Mouse (Mus musculus) embryonic facial prominence, embryonic 13.5 days (tissue): ENCODE results near the gene 1700074P13Rik. TPM values are rescaled to one million over a fixed set of nuclear protein-coding genes. Genes with fewer than 3 reads are reported as not detected.
"Not testable (repeated sequence)": the region's sequence is repeated elsewhere in the genome, so short reads cannot be mapped to it uniquely, and the experiment has no call there.

Experiments used
- ATAC-seq: fragments of 200-750 bp; cut with Nextera tagmentation; 2 replicates; pipeline ENCODE4 v1.8.0; 2017; ENCODE audit warnings: low read depth; ENCODE audit not compliant: insufficient number of reproducible peaks, insufficient read depth, low FRiP score, low TSS enrichment
- H3K27ac ChIP-seq: fragments of 300-500 bp; sonication (generic); 2 replicates; pipeline ENCODE4 v1.5.1; 2015; ENCODE audit warnings: moderate library complexity, mild to moderate bottlenecking, inconsistent platforms
- H3K27me3 ChIP-seq: fragments of 300-500 bp; sonication (generic); 2 replicates; pipeline ENCODE4 v1.6.1; 2015; ENCODE audit warnings: mild to moderate bottlenecking, inconsistent platforms
- H3K36me3 ChIP-seq: fragments of 300-500 bp; sonication (generic); 2 replicates; pipeline ENCODE4 v1.6.1; 2015; ENCODE audit warnings: mild to moderate bottlenecking, inconsistent platforms
- H3K4me1 ChIP-seq: fragments of 300-500 bp; sonication (generic); 2 replicates; pipeline ENCODE4 v1.6.1; 2015; ENCODE audit warnings: inconsistent platforms
- H3K4me2 ChIP-seq: fragments of 300-500 bp; sonication (generic); 2 replicates; pipeline ENCODE4 v1.6.1; 2015; ENCODE audit warnings: moderate library complexity, mild to moderate bottlenecking, inconsistent platforms
- H3K4me3 ChIP-seq: fragments of 300-500 bp; sonication (generic); 2 replicates; pipeline ENCODE4 v1.5.1; 2015; ENCODE audit warnings: mild to moderate bottlenecking, inconsistent platforms
- H3K9ac ChIP-seq: fragments of 300-500 bp; sonication (generic); 2 replicates; pipeline ENCODE4 v1.6.1; 2015; ENCODE audit warnings: mild to moderate bottlenecking, inconsistent platforms
- H3K9me3 ChIP-seq: fragments of 300-500 bp; sonication (generic); 2 replicates; pipeline ENCODE4 v1.6.1; 2016; ENCODE audit warnings: inconsistent platforms
- WGBS: fragments of 180-500 bp; shearing (Covaris S2); methylation state at CpG from one replicate; pipeline ENCODE4 v1.1.7; 2015; ENCODE audit warnings: mixed read lengths; 5-methylcytosine and 5-hydroxymethylcytosine counted together
- polyA plus RNA-seq: library from polyadenylated mRNA; unstranded; fragments of >200 nt; fragmentation: Nextera tagmentation; extraction: Ambion mirVana; gene quantifications from 2 replicates; pipeline ENCODE4 v1.2.1, GENCODE M21; 2015

Gene 1700074P13Rik
- polyA plus RNA-seq = not detected in 2 replicates

DNA sequence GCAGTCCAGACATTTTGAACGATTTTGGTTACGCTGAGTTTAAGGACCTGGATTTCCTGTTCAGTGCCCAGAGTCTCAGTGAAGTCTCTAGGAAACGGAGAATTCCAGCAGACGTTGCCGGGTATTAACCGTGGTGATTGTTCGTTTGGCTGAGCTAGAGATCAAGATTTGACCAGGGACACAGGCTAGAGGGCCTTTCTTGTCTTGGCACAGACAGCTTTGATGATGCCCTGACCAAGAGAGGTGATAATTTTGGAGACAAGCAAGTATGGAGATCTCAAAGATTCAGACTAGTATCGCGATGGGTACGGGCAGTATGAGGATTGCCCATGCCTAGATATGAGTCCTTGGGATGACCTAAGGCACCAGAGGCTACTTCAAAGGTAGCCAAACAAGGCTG is at the start of gene 1700074P13Rik:
Gene 1700074P13Rik, minus strand, starts transcription at position 101 of the 400 bp plus-strand sequence.
- ATAC-seq = no peak
- no peaks in the 10 kb centered on the region for H3K36me3 ChIP-seq
- no peaks in the 10 kb centered on the region for H3K9me3 ChIP-seq
- H3K9ac ChIP-seq = no peak within 1 kb of the TSS
- H3K27me3 ChIP-seq = no peaks in the 10 kb centered on the region
- 90% methylated on average over 10 of the region's 10 CpGs for WGBS
- no peaks in the 10 kb centered on the region for H3K4me1 ChIP-seq
- no peak within 1 kb of the TSS for H3K27ac ChIP-seq
- no peak within 1 kb of the TSS for H3K4me3 ChIP-seq
- no peak within 1 kb of the TSS for H3K4me2 ChIP-seq

DNA sequence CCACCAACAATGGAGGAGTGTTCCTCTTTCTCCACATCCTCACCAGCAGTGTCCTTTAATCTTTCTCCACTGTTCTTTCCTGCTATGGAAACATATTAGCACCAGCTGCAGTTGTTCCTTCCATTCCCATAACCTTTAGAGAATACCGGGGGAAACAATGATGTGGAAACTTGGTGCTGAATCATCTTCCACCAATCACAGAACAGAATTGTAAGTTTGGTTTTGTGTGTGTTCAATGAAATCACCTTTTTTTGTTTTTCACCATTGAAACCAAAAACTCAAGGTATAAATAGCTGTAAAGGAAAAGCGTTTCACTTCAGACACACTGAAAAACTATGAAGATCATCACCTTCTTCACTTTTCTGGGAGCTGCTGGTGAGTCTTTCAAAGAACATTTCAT is 24.1 kb upstream of the 1700074P13Rik start, which contains the start of gene 1810009J06Rik:
Gene 1810009J06Rik, plus strand, starts transcription at position 301 of the 400 bp plus-strand sequence.
- H3K36me3 ChIP-seq, H3K9me3 ChIP-seq, H3K4me3 ChIP-seq, H3K27me3 ChIP-seq, H3K4me1 ChIP-seq, ATAC-seq, H3K4me2 ChIP-seq, H3K9ac ChIP-seq, H3K27ac ChIP-seq: not testable (repeated sequence)
- WGBS = 89% methylated on average over 2 of the region's 2 CpGs

DNA sequence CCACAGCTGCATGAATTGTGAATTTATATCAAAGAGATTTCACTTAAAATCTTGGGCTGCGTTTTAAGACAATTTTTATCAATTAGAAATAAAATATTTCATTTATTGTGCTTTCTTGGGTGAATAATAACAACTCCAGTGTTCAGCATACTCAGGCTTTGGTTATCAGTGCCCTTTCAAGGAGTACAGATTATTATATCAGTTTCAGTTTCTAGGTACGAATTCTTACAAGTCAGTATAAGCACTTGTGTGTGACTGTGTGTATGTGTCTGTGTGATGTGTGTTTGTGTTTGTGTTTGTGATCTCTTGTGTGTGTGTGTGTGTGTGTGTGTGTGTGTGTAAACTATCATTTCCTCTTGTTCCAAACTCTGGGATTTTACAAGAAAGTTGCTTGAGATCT is 13.4 kb upstream of the 1700074P13Rik start:
- Histone ChIP-seq H3K27me3 (no peaks in the 10 kb centered on the region), H3K4me1 (no peaks in the 10 kb centered on the region), H3K9ac (no peak overlapping the region), H3K27ac (no peak overlapping the region), H3K36me3 (no peaks in the 10 kb centered on the region), H3K9me3 (no peaks in the 10 kb centered on the region), H3K4me3 (no peak overlapping the region), H3K4me2 (no peak overlapping the region)
- 61% methylated on average over 2 of the region's 2 CpGs for WGBS
- no peak for ATAC-seq

DNA sequence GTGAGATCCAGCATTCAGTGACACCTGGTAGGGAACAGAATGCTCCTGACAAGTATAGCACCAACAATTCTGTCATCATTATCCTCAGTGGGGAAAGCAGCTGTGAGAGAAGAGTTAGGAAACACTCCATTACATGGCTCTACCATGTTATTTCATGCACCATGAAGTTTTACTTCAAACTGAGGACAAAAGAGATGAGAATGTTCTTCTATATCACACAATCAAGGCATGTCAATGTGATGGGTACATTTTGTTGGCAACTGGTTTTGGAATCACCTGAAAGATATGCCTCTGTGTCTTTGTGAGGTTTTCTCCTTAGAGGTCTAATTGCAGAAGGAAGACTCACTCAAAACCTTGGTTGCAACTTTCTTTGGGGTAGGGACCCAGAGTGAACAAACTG is 11.4 kb upstream of the 1700074P13Rik start, which contains the start of gene Gm4744:
Gene Gm4744, minus strand, starts transcription at position 101 of the 400 bp plus-strand sequence.
- Histone ChIP-seq H3K9me3 (no peaks in the 10 kb centered on the region), H3K9ac (no peak within 1 kb of the TSS), H3K4me2 (no peak within 1 kb of the TSS), H3K4me3 (no peak within 1 kb of the TSS), H3K36me3 (no peaks in the 10 kb centered on the region), H3K4me1 (no peaks in the 10 kb centered on the region), H3K27me3 (no peaks in the 10 kb centered on the region), H3K27ac (no peak within 1 kb of the TSS)
- ATAC-seq = no peak

DNA sequence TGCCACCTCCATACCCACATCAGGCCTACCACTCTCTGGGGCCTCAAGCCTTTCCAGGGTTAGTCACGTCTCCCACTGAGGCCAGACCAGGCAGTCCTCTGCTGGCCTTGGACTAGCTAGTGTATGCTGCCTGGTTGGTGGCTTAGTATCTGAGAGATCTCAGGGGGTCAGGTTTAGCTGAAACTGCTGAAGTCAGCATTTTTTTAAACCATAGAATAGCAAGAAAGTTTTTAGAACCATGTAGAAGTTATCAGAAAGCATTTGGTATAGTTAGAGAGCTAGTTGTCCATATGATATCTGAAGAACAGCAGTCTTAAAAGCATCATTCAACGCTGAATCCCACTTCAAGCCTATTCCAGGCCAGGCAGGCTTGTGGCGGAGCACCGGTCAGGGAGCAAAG is 20.4 kb downstream of the 1700074P13Rik start:
- 80% methylated on average over 4 of the region's 4 CpGs for WGBS
- H3K27ac ChIP-seq = no peak overlapping the region
- H3K9ac ChIP-seq = no peak overlapping the region
- no peak overlapping the region for H3K4me3 ChIP-seq
- H3K36me3 ChIP-seq = no peaks in the 10 kb centered on the region
- no peaks in the 10 kb centered on the region for H3K9me3 ChIP-seq
- no peak for ATAC-seq
- H3K4me1 ChIP-seq = no peaks in the 10 kb centered on the region
- H3K4me2 ChIP-seq = no peak overlapping the region
- H3K27me3 ChIP-seq = no peaks in the 10 kb centered on the region

DNA sequence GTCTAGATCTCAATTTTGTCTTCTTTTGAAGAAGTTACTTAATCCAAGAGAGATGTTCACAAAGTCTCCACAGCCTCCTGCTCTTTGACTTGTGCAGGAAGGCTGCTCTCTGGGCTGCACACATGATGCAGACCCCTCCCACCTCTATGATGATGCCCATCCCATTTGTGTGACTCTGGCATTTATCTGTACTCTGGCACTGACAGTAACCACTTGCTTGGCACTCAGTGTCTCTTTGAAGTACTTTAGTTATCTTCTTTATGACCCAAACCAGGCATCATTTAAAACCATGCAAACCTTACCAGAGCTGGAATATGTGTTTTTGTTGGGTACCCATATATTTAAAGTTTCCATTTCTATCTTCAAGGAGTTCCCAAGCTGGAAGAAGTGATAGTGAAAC is 40.1 kb downstream of the 1700074P13Rik start, which contains the start of gene Prss58:
Gene Prss58, minus strand, starts transcription at position 101 of the 400 bp plus-strand sequence.
- no peaks in the 10 kb centered on the region for H3K4me1 ChIP-seq
- no peaks in the 10 kb centered on the region for H3K27me3 ChIP-seq
- no peak for ATAC-seq
- no peak within 1 kb of the TSS for H3K4me3 ChIP-seq
- no peak within 1 kb of the TSS for H3K27ac ChIP-seq
- H3K4me2 ChIP-seq = no peak within 1 kb of the TSS
- no peak within 1 kb of the TSS for H3K9ac ChIP-seq
- H3K9me3 ChIP-seq = no peaks in the 10 kb centered on the region
- no peaks in the 10 kb centered on the region for H3K36me3 ChIP-seq

DNA sequence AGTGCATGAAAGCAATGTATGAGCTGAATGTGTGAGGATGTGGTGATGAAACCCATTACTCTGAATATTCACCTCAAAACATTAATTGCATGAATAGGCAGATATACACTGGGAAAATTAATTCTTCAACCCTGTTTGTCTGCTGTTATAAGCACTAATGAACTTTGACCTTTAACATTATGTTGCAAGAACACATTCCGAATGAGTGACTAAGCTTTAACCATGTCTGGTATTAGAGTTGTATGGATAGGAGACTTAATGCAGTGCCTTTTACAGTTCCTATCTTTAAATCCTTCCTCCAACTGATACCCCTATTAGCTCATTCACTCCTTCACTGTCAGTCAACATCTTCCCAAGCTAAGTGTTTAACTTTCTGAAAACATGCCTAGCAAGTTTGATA is 45.6 kb downstream of the 1700074P13Rik start:
- Histone ChIP-seq H3K4me3 (no peak overlapping the region), H3K4me1 (no peaks in the 10 kb centered on the region), H3K27ac (no peak overlapping the region), H3K9me3 (no peaks in the 10 kb centered on the region), H3K9ac (no peak overlapping the region), H3K4me2 (no peak overlapping the region), H3K36me3 (no peaks in the 10 kb centered on the region), H3K27me3 (no peaks in the 10 kb centered on the region)
- no peak for ATAC-seq
- WGBS = 78% methylated on average over 1 of the region's 1 CpGs

DNA sequence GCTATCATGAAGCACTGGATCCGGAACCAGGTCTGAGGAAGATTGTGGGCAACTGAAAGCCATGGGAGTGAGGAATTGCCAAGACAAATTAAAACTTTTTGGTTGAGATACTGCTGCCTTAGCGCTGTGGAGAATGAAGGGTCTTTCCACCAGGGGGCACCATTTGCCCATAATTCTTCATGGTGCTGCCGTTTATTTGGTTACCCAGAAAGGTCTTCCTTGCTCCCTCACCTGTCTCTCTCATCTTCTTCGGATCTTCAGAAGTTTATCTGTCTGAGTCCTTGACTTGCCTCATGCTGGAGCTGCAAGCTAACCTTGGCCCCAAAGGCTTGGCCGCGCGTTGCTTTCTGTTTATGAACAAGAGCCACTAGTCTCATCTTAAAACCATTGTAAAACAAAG is 46.8 kb downstream of the 1700074P13Rik start:
- Histone ChIP-seq H3K27ac (no peak overlapping the region), H3K9ac (no peak overlapping the region), H3K4me3 (no peak overlapping the region), H3K4me1 (no peaks in the 10 kb centered on the region), H3K36me3 (no peaks in the 10 kb centered on the region), H3K27me3 (no peaks in the 10 kb centered on the region), H3K4me2 (no peak overlapping the region), H3K9me3 (no peaks in the 10 kb centered on the region)
- ATAC-seq = no peak
- 41% methylated on average over 7 of the region's 7 CpGs for WGBS

DNA sequence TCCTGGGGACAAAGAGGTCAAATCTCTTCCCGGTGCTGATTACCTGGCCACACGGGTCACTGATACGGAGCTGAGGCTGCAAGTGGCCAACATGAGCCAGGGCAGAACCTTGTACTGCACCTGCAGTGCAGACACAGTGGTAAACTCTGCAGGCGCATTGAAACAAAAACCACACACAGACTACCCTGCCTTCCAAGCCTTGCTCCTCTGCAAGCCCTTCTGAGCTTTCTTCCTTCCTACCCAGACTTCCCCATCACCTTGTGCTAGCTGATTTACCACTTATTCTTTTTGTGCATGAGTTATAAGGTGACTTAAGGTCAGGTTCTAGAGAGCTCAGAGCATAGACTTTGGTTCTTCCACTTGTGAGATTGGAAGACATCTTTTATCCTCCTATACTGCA is 48.6 kb downstream of the 1700074P13Rik start:
- no peak overlapping the region for H3K27ac ChIP-seq
- H3K4me3 ChIP-seq = no peak overlapping the region
- no peaks in the 10 kb centered on the region for H3K36me3 ChIP-seq
- no peak overlapping the region for H3K4me2 ChIP-seq
- no peaks in the 10 kb centered on the region for H3K9me3 ChIP-seq
- H3K4me1 ChIP-seq = no peaks in the 10 kb centered on the region
- no peaks in the 10 kb centered on the region for H3K27me3 ChIP-seq
- no peak for ATAC-seq
- 78% methylated on average over 4 of the region's 4 CpGs for WGBS
- H3K9ac ChIP-seq = no peak overlapping the region

DNA sequence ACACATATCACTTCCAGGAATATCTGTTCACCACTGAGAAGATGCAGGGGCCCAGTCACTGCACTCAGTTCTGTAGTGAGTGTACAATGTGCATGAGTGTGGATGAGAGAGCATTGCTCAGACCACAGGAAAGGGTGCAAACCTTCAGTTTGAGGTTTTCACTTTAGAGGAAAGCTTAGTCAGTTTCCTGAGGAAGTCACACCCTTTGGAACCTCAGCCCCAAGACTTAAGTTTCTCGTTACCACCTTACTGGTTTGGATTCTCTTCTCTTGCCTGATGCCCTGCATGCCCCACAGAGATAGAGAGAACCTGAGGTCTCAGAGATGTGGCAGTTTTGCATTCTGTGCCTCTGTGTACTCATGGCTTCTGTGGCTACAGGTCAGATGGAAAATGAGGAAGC is 49.4 kb downstream of the 1700074P13Rik start:
- Histone ChIP-seq H3K4me2 (no peak overlapping the region), H3K9ac (no peak overlapping the region), H3K4me1 (no peaks in the 10 kb centered on the region), H3K36me3 (no peaks in the 10 kb centered on the region), H3K9me3 (no peaks in the 10 kb centered on the region), H3K4me3 (no peak overlapping the region), H3K27ac (no peak overlapping the region), H3K27me3 (no peaks in the 10 kb centered on the region)
- no peak for ATAC-seq
- WGBS = 71% methylated on average over 1 of the region's 1 CpGs

DNA sequence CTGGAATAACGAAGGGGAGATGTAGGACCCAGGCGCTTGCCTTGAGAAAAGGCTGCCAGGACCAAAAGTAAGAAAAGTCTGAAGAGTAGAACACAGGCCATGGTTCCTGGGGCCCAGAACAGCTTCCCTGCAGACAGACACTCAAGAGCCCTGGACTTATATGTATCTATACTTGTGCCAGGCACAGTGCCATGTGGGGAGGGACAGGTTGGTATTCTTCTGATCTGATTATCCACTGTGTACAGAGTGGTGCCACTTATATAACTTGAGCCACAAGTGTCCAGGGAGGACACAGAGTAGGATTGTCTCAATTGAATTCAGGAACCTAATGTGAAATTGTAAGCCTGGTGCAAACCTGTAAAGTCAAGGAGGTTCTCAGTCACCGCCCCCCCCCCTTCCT is 53.0 kb downstream of the 1700074P13Rik start, which contains the start of gene Moxd2:
Gene Moxd2, minus strand, starts transcription at position 101 of the 400 bp plus-strand sequence.
- no peak within 1 kb of the TSS for H3K4me3 ChIP-seq
- no peaks in the 10 kb centered on the region for H3K27me3 ChIP-seq
- no peaks in the 10 kb centered on the region for H3K36me3 ChIP-seq
- H3K9ac ChIP-seq = no peak within 1 kb of the TSS
- H3K4me2 ChIP-seq = no peak within 1 kb of the TSS
- no peak within 1 kb of the TSS for H3K27ac ChIP-seq
- 91% methylated on average over 3 of the region's 3 CpGs for WGBS
- H3K4me1 ChIP-seq = no peaks in the 10 kb centered on the region
- no peaks in the 10 kb centered on the region for H3K9me3 ChIP-seq
- peak; percentile 59; the same call in 1 of the 2 replicates for ATAC-seq
